Mouse (Mus musculus) liver, embryonic 14.5 days (tissue): ENCODE results near the gene Ptprd. TPM values are rescaled to one million over a fixed set of nuclear protein-coding genes. Genes with fewer than 3 reads are reported as not detected.
A peak's percentile ranks its signal among the peaks of the same experiment; 100 is the strongest.

ENCODE experiments used
- ATAC-seq: fragments of 200-750 bp; cut with Nextera tagmentation; 2 replicates; pipeline ENCODE4 v1.8.0; 2017; ENCODE audit warnings: moderate number of reproducible peaks, mild to moderate bottlenecking, moderate library complexity; ENCODE audit not compliant: insufficient read depth
- DNase-seq, 3 experiments: peaks; one replicate each; pipeline ENCODE4 v3.0.0-alpha.2; 2012 to 2013; ENCODE audit warnings: low read depth in 3 of 3, low spot score in 3 of 3
- H3K27ac ChIP-seq: fragments of 300-500 bp; sonication (generic); 2 replicates; pipeline ENCODE4 v1.5.1; 2014; ENCODE audit warnings: moderate library complexity, mild to moderate bottlenecking, control low read depth, inconsistent platforms
- H3K27me3 ChIP-seq: fragments of 300-500 bp; sonication (generic); 2 replicates; pipeline ENCODE4 v1.6.1; 2014; ENCODE audit warnings: mild to moderate bottlenecking, low read length, moderate library complexity; ENCODE audit not compliant: control insufficient read depth, insufficient read depth
- H3K36me3 ChIP-seq: fragments of 300-500 bp; sonication (generic); replicated peaks from 2 replicates; pipeline ENCODE4 v1.6.1; 2014; ENCODE audit warnings: low read depth; ENCODE audit not compliant: control insufficient read depth, insufficient read depth
- H3K4me1 ChIP-seq, 2 experiments: fragments of 200-500 bp in 1 of 2; fragments of 300-500 bp in 1 of 2; sonication (generic) in 1 of 2; replicated peaks; 2 replicates each; pipeline ENCODE4 v1.6.1; 2012 to 2014; ENCODE audit warnings: antibody characterized with exemption in 1 of 2, inconsistent platforms in 1 of 2, low read length in 1 of 2; ENCODE audit not compliant: control insufficient read depth in 2 of 2, insufficient read depth in 2 of 2
- H3K4me2 ChIP-seq: fragments of 300-500 bp; sonication (generic); 2 replicates; pipeline ENCODE4 v1.6.1; 2014; ENCODE audit warnings: low read depth, mild to moderate bottlenecking, control low read depth, moderate library complexity
- H3K4me3 ChIP-seq, 2 experiments: fragments of 200-500 bp in 1 of 2; fragments of 300-500 bp in 1 of 2; sonication (generic) in 1 of 2; 2 replicates each; pipeline ENCODE4 v1.5.1; 2012 to 2014; ENCODE audit warnings: low read depth in 2 of 2, low read length in 2 of 2, mild to moderate bottlenecking in 2 of 2, control low read depth in 1 of 2, inconsistent platforms in 1 of 2, moderate library complexity in 1 of 2; ENCODE audit not compliant: insufficient read depth in 1 of 2
- H3K9ac ChIP-seq: fragments of 300-500 bp; sonication (generic); replicated peaks from 2 replicates; pipeline ENCODE4 v1.6.1; 2014; ENCODE audit warnings: mild to moderate bottlenecking, control low read depth, moderate library complexity
- H3K9me3 ChIP-seq: fragments of 300-500 bp; sonication (generic); 2 replicates; pipeline ENCODE4 v1.6.1; 2016; ENCODE audit warnings: low read length, mixed read lengths; ENCODE audit not compliant: control insufficient read depth
- CTCF ChIP-seq: IDR thresholded peaks from 2 replicates; pipeline ENCODE4 v1.5.1; 2016; ENCODE audit warnings: antibody characterized with exemption, low read depth, control low read depth
- EP300 ChIP-seq: IDR thresholded peaks from 2 replicates; pipeline ENCODE4 v1.6.1; 2016; ENCODE audit warnings: antibody characterized with exemption, low read depth
- WGBS: fragments of 180-500 bp; shearing (Covaris S2); extraction: QIAGEN DNeasy Blood & Tissue Kit; methylation state at CpG from one replicate; pipeline ENCODE4 v1.1.7; 2014; ENCODE audit not compliant: insufficient replicate concordance; 5-methylcytosine and 5-hydroxymethylcytosine counted together
- polyA plus RNA-seq, 2 experiments: library from polyadenylated mRNA; depleted of rRNA in 1 of 2; stranded (reverse) in 1 of 2; unstranded in 1 of 2; fragments of >200 nt; fragmentation: Nextera tagmentation in 1 of 2; extraction: Ambion mirVana in 1 of 2; gene quantifications; 2 replicates each; pipeline versions ENCODE4 v1.2.1 to v1.2.3; 2012 to 2014

Gene Ptprd
- polyA plus RNA-seq, 2 experiments: 1.5 to 2.8 TPM

GRCm38 (mm10) chr4:75991621-75992245 is 2220.0 kb downstream of the Ptprd start:
- Histone ChIP-seq H3K27me3 (no peaks in the 10 kb centered on the region), H3K4me3 (no peak overlapping the region), H3K27ac (no peak overlapping the region), H3K9me3 (no peaks in the 10 kb centered on the region), H3K36me3 (no peaks in the 10 kb centered on the region), H3K4me2 (no peak overlapping the region), H3K9ac (no peak overlapping the region), H3K4me1 (no peaks in the 10 kb centered on the region)
- no peak for DNase-seq
- 68% methylated on average over 6 of the region's 6 CpGs for WGBS
- TF ChIP-seq EP300: no peak
- no peak for TF ChIP-seq CTCF
- no peak for ATAC-seq

DNA sequence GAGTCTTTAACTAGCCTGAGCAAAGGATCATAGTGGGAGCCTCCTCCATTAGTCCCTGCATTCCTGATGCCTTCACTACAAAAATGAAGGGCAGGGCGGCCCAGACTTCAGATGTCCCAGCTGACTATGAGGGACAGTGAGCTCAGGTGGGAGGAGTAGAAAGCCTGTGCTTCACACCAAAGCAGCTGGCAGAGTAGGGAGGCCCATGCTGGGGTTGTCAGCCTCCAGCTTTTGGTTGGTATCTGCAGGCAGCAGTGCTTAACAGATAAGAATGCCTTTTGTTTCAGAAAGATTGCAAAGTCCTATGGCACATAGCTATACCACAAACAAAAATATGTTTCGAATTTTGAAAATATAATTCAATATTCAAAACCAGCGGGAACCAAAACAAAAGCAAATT is 2237.0 kb downstream of the Ptprd start:
- Histone ChIP-seq H3K4me1 (no peaks in the 10 kb centered on the region), H3K9ac (no peak overlapping the region), H3K27ac (no peak overlapping the region), H3K36me3 (no peaks in the 10 kb centered on the region), H3K4me3 (no peak overlapping the region), H3K27me3 (no peaks in the 10 kb centered on the region), H3K4me2 (no peak overlapping the region), H3K9me3 (no peaks in the 10 kb centered on the region)
- DNase-seq (peak in 1 of 3 experiments; percentile 17), ATAC-seq (peak; percentile 77)
- 37% methylated on average over 3 of the region's 3 CpGs for WGBS
- TF ChIP-seq EP300 (0 out of 2 replicates have a peak, but pooled peaks have one; percentile 23), CTCF (no peak)

DNA sequence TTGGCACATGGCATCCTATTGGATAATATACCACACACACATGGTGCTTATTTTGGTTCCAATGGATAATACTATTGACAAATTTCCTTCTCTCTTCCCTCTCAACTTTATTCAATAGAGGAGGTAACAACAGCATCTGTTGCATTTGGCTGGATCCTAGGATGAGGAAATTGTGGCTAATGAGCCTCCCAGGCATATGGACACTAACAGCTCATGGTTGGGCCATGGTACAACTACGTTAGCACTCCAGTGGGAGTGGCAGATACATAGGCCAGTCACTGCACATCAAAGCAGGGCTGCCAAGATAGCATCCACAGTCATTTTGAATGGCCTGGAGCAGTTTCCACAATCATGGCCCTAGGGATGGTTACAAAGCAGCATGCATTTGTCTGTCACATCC is 2238.4 kb downstream of the Ptprd start:
- Histone ChIP-seq H3K4me2 (no peak overlapping the region), H3K27me3 (no peaks in the 10 kb centered on the region), H3K4me1 (no peaks in the 10 kb centered on the region), H3K4me3 (no peak overlapping the region), H3K9ac (no peak overlapping the region), H3K9me3 (no peaks in the 10 kb centered on the region), H3K27ac (no peak overlapping the region), H3K36me3 (no peaks in the 10 kb centered on the region)
- DNase-seq (no peak), ATAC-seq (no peak)
- 69% methylated on average over 1 of the region's 1 CpGs for WGBS
- TF ChIP-seq CTCF (no peak), EP300 (no peak)

- TF ChIP-seq EP300 (no peak), CTCF (no peak)
- Histone ChIP-seq H3K4me1 (no peaks in the 10 kb centered on the region), H3K36me3 (no peaks in the 10 kb centered on the region), H3K9me3 (no peaks in the 10 kb centered on the region), H3K4me2 (no peak overlapping the region), H3K27me3 (no peaks in the 10 kb centered on the region), H3K9ac (no peak overlapping the region), H3K27ac (no peak overlapping the region), H3K4me3 (no peak overlapping the region)
- ATAC-seq (no peak), DNase-seq (no peak)
- 47% methylated on average over 2 of the region's 2 CpGs for WGBS
Observed at GRCm38 (mm10) chr4:75969961-75970360, 2241.8 kb downstream of the Ptprd start.

DNA sequence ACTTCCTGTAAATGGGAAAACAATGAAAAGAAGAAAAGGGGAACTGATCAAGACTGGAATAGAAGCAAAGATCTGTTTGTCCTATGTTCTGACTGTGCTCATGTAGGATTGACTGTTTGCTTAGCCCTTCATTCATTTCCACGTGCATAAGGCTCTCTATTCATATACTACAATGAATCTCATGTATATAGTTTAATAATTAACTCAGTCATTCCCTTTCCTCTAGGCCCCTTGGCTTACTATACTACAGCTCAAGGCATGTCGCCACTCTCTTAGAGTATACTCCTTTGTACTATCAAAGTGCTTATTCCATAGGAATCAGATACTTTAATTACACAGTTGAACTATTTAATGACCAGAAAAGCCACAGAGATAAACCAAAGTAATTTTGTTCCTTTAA is 2243.1 kb downstream of the Ptprd start:
- 56% methylated on average over 2 of the region's 2 CpGs for WGBS
- no peak for DNase-seq
- no peak for ATAC-seq
- no peaks in the 10 kb centered on the region for H3K4me1 ChIP-seq
- no peak overlapping the region for H3K4me3 ChIP-seq
- H3K27ac ChIP-seq: no peak overlapping the region
- no peaks in the 10 kb centered on the region for H3K9me3 ChIP-seq
- no peaks in the 10 kb centered on the region for H3K27me3 ChIP-seq
- no peaks in the 10 kb centered on the region for H3K36me3 ChIP-seq
- no peak overlapping the region for H3K9ac ChIP-seq
- H3K4me2 ChIP-seq: no peak overlapping the region
- TF ChIP-seq CTCF (no peak), EP300 (no peak)
